Mouse (Mus musculus): Measurements from ENCODE around the gene Ccl27a.
"Not testable (repeated sequence)": the region's sequence is repeated elsewhere in the genome, so short reads cannot be mapped to it uniquely, and the experiment has no call there.

The Ccl27a gene

DNA sequence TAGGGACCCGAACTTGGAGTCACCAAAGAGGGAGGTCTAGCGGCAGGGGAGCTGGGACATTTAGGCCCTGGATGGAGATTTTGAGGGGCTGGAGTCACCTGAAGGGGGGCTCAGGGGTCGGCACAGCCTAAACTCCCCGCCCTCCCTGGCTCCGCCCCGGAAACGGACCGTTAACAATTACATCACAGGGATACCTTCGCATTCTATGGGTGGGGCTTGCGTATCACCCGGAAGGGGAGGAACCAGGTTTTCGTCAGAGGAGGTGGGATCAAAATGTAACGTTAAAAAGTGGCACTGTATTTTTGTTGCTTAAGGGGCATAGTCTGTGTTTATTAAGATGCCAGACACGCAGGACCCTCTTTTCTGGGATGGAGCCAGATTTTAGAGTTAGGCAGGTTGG is at the start of gene Ccl27a:
Gene Ccl27a (minus strand): TSS at position 246 of the 400 bp plus-strand sequence.
- DNase-seq: peak; percentile 91

DNA sequence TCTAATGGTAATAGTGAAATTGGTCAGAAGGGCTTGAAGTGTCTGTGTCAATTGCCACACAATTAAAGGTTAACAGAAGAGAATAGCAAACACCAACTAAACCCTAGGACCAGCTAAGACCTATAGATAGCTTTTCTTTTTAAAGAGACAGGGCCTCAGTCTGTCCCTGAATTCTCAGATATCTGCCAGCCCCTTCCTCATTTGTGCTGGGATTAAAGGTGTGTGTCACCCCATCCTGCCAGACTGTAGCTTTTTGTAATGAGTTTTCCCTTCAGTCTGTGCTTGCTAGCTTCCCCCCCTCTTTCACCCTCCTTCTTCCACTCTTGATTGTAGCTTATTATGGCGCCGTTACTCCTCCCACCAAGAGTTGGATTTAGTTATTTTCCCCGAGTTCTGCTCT is 9.2 kb upstream of the Ccl27a start:
- not testable (repeated sequence) for DNase-seq

GRCm38 (mm10) chr4:41782711-41783110 is 8.7 kb upstream of the Ccl27a start:
- DNase-seq: not testable (repeated sequence)

DNA sequence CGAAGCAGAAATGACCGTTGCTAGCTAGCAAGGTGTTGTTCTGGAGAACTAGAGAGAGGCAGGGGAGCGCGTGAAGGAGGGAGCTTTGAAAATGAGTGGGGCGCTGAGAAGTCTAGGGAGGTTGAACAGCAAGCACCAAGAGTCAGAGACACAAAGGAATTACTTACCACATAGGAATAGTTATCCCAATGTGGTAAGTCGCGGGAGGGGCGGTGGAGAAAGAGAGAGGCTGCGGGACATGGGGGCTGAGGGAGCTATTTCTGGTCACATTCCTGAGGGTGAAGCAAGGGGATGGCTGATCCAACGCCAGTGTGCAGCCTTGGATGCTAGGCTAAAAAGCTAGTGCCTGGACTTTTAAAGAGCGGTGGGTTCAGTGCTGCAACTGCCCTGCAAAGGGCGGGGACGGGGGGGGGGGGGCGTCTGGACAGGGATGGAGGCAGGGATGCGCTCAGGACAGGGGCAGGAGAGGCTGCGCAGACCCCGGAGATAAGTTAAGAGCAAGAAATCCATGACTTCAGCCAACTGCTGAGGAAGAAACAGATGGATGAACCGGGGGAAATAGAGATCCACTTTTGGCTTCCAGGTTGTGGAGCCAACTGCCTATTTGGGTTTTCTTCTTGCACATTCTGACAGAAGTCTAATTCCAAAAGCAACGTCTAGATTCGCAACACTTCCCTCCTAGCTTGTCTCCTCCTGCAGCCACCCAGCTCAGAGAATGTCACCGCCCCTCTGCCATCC is 7.9 kb upstream of the Ccl27a start:
- DNase-seq: not testable (repeated sequence)

DNA sequence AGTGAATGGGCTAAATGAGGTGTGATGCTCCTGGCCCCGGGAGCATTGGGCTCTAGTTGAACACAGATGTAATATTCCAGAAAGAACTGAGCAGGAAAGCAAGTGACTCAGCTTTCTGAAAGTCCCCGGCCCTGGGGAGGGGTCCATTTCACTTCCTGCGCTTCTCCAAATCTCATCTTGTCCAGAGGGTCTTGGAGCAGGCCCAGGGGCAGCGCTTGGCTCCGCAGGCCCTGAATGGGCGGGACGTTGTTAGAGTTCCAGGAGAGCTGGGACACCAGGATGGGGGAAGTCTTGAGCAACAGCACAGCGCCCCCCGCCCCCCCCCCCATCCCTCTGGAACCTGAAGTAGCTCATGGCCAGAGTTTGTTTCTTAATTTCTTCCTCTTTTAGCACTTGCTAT is 7.2 kb upstream of the Ccl27a start:
- not testable (repeated sequence) for DNase-seq

GRCm38 (mm10) chr4:41775840-41776239 is 1.8 kb upstream of the Ccl27a start:
- DNase-seq: not testable (repeated sequence)

- DNase-seq: not testable (repeated sequence)
Measured at GRCm38 (mm10) chr4:41774506-41774905, 459 bp upstream of the Ccl27a start.

DNA sequence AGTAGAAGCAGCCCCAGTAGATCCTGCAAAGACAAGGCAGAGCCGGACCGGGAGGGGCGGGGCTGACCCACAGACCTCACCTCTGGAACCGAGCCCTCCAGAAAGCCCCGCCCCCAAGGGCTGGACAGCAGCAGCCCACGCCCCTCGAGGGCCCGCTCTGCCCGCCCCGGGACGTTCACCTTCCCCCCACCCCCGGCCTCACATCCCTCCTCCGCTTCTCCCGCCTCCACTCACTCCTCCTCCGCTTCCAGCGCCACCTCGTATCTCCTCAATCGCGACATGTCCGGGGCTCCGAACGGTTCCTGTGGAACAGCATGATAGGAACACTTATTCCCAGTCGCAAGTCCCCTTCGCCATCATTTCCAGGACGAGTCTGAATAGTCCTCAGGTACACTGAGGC is 545 bp downstream of the Ccl27a start:
- DNase-seq: peak; percentile 86

- DNase-seq: not testable (repeated sequence)
Measured at GRCm38 (mm10) chr4:41772946-41773345, 1.1 kb downstream of the Ccl27a start.

DNA sequence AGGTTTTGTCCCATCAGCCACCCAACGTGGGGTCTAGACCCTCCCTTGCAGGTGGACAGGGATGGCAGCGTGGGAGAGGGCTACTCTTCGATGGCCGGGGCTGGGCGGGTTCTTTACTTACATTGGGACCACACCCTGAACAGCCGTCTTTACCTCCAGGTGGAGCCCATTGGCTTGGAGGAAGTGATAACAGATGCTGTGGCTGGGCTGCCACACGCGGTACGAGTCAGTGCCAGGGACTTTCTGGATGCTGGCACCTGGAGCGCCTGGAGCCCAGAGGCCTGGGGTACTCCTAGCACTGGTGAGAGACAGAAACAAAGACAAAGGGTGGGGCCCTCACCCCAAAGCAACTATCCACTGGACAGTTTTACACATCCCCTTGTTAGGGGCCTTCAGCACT is 6.7 kb downstream of the Ccl27a start:
- DNase-seq: not testable (repeated sequence)

GRCm38 (mm10) chr4:41763176-41763575 is 10.9 kb downstream of the Ccl27a start:
- DNase-seq: not testable (repeated sequence)

- DNase-seq: peak; percentile 78
Measured at GRCm38 (mm10) chr4:41762688-41763114, 11.3 kb downstream of the Ccl27a start.

GRCm38 (mm10) chr4:41762099-41762687 is 11.9 kb downstream of the Ccl27a start:
- DNase-seq: peak; percentile 38

GRCm38 (mm10) chr4:41761680-41762079 is 12.4 kb downstream of the Ccl27a start:
- no peak for DNase-seq

GRCm38 (mm10) chr4:41760911-41761310 is 13.1 kb downstream of the Ccl27a start:
- no peak for DNase-seq

- peak; percentile 96 for DNase-seq
Measured at GRCm38 (mm10) chr4:41760288-41760721, 13.7 kb downstream of the Ccl27a start.

- DNase-seq: no peak
Measured at GRCm38 (mm10) chr4:41759656-41760287, 14.3 kb downstream of the Ccl27a start.

- peak; percentile 80 for DNase-seq
Measured at GRCm38 (mm10) chr4:41759206-41759605, 14.8 kb downstream of the Ccl27a start.

DNA sequence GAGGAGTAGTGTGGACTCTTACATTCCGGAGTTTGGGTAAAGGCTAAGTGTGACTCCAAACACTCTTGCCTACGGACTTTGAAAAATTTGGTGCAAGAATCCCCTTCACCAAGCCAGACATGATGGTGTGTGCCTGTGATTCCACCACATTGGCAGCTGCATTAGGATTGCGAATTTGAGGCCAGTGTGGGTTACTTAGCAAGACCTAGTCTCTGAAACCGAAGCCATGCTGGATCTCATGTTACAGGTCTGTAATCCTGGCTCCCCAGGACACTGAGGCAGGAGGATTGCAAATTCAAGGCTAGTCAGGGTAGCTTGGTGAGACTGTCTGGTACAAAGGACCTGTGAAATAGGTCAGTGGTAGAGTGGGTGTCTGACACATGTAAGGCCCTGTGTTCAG is 15.3 kb downstream of the Ccl27a start:
- DNase-seq: no peak

- no peak for DNase-seq
Measured at GRCm38 (mm10) chr4:41758021-41758420, 16.0 kb downstream of the Ccl27a start.

DNA sequence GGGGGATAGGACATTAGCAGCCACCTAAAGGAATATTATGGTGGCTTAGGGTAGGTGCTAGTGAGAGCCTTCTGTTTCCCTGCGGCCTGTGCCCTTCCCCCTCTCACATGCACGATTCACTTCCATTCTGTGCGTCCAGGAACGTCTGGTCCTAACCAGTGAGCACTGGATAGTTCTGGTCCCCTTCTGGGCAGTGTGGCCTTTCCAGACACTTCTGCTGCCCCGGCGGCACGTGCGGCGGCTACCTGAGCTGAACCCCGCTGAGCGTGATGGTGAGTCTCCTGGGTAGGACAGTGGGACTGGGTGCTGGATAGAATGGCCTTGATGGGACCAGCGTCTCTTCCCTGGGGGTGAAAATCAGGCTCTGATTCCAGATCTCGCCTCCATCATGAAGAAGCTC is 16.7 kb downstream of the Ccl27a start:
- DNase-seq: no peak

- no peak for DNase-seq
Measured at GRCm38 (mm10) chr4:41756440-41756839, 17.6 kb downstream of the Ccl27a start.

GRCm38 (mm10) chr4:41755338-41756305 is 18.4 kb downstream of the Ccl27a start, which contains the start of gene Sigmar1:
Gene Sigmar1, minus strand, starts transcription at chr4:41756157.
- DNase-seq: peak; percentile 89

Data from lung, postnatal 10 days (tissue).